Mouse (Mus musculus) gastrocnemius, adult 18-20 months (tissue): ENCODE measurements around the gene Prdm12. TPM values are rescaled to one million over a fixed set of nuclear protein-coding genes. Genes with fewer than 3 reads are reported as not detected.
"Not testable (repeated sequence)": the region's sequence is repeated elsewhere in the genome, so short reads cannot be mapped to it uniquely, and the experiment has no call there.

ENCODE experiments used
- DNase-seq: peaks from one replicate; pipeline ENCODE4 v3.0.0; 2021; ENCODE audit warnings: low spot score
- total RNA-seq, 2 experiments: library from RNA; stranded (reverse); gene quantifications; 2 replicates each; pipeline ENCODE4 v1.2.3; 2021

The Prdm12 gene
- total RNA-seq, 2 experiments from 2014 or later, result not detected

- no peak for DNase-seq
These were observed 1.6 kb downstream of the Prdm12 start for GRCm38 (mm10) chr2:31641508-31641830.

- DNase-seq, result no peak
These were observed 2.1 kb downstream of the Prdm12 start for GRCm38 (mm10) chr2:31641929-31642328.

GRCm38 (mm10) chr2:31653971-31654853 lies 14.4 kb downstream of the Prdm12 start:
- no peak for DNase-seq

GRCm38 (mm10) chr2:31654854-31655559 lies 15.2 kb downstream of the Prdm12 start:
- peak; percentile 42 for DNase-seq

- no peak for DNase-seq
These were observed 16.5 kb downstream of the Prdm12 start for GRCm38 (mm10) chr2:31656374-31656773.

GRCm38 (mm10) chr2:31662939-31663803 lies 23.3 kb downstream of the Prdm12 start:
- no peak for DNase-seq

GRCm38 (mm10) chr2:31663804-31664180 lies 24.0 kb downstream of the Prdm12 start:
- no peak for DNase-seq

GRCm38 (mm10) chr2:31667332-31667731 lies 27.5 kb downstream of the Prdm12 start:
- DNase-seq, result no peak

- peak; percentile 94 for DNase-seq
These were observed 30.8 kb downstream of the Prdm12 start, which contains the start of gene Exosc2 for GRCm38 (mm10) chr2:31670551-31671035. Exosc2 (plus strand) TSS chr2:31670715.

- DNase-seq, result no peak
These were observed 38.8 kb downstream of the Prdm12 start for GRCm38 (mm10) chr2:31678641-31679040.

- DNase-seq, result not testable (repeated sequence)
These were observed 41.3 kb downstream of the Prdm12 start for GRCm38 (mm10) chr2:31681051-31681707.

GRCm38 (mm10) chr2:31681731-31682235 lies 41.9 kb downstream of the Prdm12 start:
- no peak for DNase-seq

GRCm38 (mm10) chr2:31683666-31684065 lies 43.8 kb downstream of the Prdm12 start:
- peak; percentile 58 for DNase-seq

- peak; percentile 96 for DNase-seq
These were observed 48.5 kb downstream of the Prdm12 start, which contains the start of gene Abl1 for GRCm38 (mm10) chr2:31688074-31688925. Abl1 (plus strand) TSS chr2:31688376.

- DNase-seq, result no peak
These were observed 49.2 kb downstream of the Prdm12 start for GRCm38 (mm10) chr2:31689045-31689444.

- no peak for DNase-seq
These were observed 50.2 kb downstream of the Prdm12 start for GRCm38 (mm10) chr2:31690063-31690462.

GRCm38 (mm10) chr2:31698209-31698608 lies 58.4 kb downstream of the Prdm12 start:
- no peak for DNase-seq

- no peak for DNase-seq
These were observed 61.0 kb downstream of the Prdm12 start for GRCm38 (mm10) chr2:31700545-31701446.

GRCm38 (mm10) chr2:31703226-31703625 lies 63.4 kb downstream of the Prdm12 start:
- no peak for DNase-seq
